Mouse (Mus musculus) Muller cell, postnatal 12 days (primary cell): ENCODE data around the gene Evl.
"Not testable (repeated sequence)": the region's sequence is repeated elsewhere in the genome, so short reads cannot be mapped to it uniquely, and the experiment has no call there.

Experiments
- DNase-seq: peaks from one replicate; pipeline ENCODE4 v3.0.0-alpha.2; 2015; ENCODE audit errors: inconsistent ontology term

Gene Evl

DNA sequence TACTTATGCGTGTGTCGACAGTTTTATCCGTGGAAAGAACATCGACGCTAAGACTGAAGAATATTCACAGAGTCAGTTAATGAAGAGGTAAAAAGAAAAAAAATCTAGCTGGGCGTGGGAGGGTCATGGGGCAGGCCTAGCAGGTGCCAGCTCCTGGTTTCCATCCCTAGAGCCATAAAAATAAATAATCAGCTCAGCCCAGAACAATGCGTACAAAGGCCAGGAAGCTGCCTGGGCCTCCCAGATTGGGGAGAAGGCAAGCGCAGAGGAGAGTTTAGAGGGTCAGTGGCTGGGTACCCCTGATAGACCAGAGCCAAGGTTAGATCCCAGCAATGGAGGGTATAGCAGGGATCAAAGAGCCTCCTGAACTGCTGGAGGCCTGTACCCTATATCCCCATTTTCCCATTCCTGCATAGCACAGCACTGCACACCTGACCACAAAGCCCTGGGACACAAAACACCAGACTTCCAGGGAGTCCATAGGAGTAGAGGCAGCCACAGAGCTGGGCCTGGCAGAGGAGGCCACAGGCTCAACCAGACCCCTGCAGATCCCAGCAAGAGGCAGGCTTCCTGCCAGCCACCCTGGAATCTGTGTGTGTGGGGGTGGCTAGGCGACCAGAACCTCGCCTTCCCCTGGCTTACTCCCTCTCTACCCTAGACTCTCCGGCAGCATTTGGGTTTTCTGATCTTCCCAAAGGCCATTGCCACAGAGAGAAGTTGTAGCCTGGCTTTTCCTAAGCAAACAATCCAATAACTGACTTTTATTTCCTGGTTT is 144.4 kb downstream of the Evl start:
- DNase-seq, result no peak

DNA sequence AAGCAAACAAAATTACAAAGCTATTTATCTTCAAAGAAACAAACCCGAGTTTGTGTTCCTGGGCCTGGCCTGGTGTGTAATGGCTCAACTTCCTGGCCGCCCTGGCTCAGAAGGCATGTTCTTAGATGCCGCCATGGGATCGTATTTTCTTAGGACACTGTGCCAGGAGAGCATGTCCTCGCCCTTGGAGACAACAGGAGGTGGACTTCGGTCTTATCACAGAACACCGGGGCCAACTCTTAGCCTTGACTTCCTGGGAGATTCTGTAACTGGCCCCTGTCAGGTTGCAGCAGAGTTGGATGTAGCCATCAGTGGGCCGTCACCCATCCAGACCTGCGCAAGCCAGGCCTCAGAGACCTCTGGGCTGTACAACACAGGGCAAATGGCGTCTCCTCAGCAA is 145.1 kb downstream of the Evl start:
- no peak for DNase-seq

DNA sequence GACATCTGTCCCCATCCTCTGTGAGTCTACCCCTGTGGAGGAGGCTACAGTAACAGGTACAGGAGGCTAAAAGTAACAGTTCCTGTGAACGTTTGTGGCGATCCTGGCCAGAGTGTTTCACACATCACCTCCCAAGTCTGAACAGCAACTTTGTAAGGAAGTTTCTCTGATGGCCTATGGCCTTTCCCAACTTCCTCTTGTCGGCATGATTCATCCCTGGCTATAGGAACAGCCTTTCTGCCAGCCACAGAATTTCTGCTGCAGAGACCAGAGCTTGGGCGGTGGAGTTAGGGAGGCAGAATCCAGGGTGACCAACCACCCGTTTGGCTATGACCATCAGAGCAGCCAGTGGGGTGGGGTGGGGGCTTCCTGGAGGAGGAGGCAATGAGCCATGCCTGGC is 145.5 kb downstream of the Evl start:
- DNase-seq, result no peak

DNA sequence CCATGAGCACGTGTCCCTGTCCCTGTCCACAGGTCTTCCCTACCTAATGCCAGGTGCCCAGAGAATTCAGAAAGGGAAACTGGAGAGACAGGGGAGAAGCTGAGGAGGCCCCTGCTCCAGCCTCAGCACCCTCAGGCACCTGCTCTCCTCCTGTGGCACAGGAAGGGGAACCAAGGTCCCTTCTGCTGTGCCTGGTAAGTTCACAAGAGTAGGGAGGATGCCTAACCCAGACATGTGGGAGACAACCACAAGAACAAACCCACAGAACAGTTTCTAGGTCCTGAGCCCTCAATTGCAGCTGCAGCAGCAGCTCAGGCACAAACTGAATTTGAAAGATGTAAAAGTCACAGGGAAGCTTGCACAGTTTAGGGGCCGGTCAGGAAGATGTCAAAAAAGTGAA is 146.7 kb downstream of the Evl start:
- no peak for DNase-seq

DNA sequence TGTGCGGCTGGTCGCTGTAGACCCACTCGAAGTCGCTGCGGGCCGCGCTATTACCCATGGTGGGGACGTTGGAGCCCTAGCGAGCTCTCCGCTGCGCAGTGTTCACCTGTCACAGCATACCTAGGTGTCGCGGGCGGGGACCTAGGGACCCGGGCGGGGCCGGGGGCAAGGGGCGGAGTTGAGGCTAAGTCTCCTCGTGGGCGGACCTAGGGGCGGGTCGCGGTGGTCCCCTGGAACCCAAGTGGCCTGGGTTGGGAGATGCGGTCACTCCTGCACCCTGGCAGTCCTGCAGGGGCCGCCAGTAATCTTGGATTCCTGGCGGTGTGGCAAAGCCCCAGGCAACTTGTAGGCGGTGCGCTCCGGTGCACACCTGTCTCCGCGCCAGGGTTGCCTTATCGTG is 147.7 kb downstream of the Evl start, which contains the start of gene Degs2:
Degs2 (minus strand) TSS at position 131 of the 400 bp plus-strand sequence.
- DNase-seq, result peak; percentile 32

DNA sequence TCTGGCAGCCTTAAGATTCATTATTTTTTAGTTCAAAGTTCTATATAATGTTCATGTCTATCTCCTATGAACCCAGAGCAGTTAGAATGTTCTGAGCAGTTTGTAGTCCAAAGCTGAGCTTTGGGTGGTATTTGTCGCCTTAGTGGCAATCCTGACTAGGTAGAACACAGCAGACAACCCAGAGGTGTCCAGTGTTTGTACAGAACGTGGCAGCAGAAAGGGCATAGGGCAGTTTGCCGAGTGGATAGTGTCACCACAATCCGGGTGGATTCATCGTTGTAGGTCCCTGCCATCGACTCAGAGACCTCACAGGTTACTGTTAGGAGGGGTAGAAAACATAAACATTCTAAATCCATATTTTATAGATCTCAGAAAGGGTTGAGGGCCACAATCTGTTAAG is 151.0 kb downstream of the Evl start:
- no peak for DNase-seq

DNA sequence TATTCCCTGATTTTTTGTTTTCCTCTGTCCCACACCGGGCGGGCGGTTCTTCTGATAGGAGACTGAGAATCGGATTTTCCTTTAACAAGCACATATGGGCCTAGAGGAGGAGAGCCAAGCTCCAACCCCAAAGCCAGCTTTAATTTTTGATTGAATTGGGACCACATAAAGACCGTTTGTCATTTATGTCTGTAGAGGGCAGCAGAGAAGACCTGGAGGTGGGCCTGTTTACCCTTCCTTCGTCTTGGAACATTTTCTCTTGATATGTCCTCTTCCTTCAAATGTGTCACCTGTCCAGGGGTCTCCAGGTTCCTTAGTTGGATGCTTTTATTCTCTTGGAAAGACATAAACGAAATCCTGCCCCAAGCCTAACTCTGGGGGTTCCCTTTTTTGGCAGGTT is 151.6 kb downstream of the Evl start:
- DNase-seq, result no peak

DNA sequence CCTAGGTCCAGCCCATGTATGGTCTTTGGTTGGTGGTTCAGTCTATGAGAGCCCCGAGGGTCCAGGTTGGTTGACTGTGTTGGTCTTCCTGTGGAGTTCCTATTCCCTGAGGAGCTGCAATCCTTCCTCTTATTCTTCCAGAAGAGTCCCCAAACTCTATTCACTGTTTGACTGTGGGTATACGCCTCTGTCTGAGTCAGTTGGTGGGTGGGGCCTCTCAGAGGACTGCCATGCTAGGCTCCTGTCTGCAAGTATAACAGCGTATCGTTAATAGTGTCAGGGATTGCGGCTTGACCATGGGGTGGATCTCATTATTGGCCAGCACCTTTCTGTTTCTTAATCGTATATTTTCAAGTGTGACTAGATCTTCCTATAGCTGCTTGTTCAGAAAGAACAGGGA is 154.9 kb downstream of the Evl start:
- no peak for DNase-seq

DNA sequence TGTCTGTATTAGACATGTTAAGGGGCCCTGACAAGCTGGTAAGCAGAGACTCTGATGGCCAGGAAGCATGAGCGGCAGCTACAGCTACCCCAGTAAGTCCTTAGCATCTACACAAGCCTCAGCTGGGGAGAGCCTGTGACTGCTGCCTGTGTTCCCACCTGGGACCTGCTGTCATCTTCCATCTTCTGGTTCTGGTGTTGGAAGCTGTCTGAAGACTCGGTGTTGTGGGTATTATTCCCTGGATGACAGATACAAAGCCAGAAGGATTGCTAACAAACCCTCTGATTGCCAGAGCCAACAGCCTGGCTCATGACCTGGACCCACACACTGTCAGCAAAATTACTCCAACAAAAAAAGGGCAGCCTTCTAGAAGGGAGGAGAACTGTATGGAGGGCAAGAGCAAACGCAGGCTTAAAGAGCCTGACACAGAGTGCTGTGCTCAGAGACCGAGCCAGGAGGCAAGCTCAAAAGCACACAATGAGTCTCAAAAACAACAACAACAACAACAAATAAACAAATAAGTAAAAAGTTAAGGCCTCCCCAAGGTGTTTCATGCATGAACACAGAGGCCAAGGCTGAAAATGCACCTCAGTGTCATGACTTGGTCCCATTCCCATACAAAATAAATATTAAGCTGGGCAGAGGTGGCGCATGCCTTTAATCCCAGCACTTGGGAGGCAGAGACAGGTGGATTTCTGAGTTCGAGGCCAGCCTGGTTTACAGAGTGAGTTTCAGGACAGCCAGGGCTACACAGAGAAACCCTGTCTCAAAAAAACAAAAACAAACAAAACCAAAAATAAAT is 155.6 kb downstream of the Evl start:
- DNase-seq, result no peak

DNA sequence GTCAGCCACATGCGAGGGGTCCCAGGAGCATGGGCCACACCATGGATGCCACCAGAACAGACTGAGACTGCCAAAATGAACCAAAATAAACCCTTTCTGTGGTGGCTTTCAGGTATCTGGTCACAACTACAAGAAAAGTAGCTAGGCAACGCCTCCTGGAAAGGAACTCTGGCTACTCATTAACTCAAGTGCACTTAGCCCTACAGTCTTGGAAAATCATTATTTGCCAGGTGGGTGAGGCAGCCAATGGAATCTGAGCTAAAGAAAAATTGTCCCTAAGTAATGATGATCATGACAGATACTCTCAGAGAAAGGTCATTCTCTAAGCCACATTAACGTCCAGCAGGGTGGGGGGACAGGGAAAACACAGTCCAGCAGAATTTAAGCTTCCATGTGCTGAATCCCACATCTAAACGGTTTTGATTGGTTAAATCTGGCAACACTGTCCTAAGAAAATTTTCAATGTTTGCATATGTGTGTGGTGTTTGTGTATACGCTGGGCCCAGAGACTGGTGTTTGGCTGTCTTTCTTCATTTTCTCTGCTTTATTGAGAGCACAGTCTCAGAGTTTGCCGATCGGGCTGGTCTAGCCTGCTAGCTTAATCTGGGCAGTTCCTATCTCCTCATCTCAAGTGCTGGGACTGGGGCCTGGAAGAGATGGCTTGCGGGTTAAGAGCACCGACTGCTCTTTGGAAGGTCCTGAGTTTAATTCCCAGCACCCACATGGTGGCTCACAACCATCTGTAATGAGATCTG is 156.5 kb downstream of the Evl start:
- DNase-seq, result no peak

DNA sequence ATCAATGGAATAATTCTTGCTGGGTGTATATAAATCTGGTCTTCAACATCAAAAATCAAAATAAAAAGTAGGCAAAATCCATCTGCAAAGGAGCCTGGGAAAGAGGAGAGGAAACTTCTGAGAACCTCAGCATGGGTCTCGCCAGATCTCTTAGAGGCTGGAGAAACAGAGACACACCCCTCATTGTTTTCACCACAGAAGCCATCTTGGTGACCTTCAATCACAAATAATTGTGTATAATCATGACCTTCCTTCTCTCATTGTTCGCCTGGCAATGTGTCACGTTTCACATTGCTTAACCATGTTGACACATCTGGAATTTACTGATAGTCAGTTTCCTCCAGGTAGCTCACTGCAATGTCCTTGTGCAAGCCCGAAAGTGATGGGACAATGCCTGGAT is 158.0 kb downstream of the Evl start:
- DNase-seq, result no peak

DNA sequence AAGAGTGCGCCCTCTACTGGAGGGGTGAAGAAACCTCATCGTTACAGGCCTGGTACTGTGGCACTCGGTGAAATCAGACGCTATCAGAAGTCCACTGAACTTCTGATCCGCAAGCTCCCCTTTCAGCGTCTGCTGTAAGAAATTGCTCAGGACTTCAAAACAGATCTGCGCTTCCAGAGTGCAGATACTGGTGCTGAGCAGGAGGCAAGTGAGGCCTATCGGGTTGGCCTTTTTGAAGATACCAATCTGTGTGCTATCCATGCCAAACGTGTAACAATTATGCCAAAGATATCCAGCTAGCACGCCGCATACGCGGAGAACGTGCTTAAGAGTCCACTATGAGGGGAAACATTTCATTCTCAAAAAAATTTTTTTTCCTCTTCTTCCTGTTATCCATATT is 159.5 kb downstream of the Evl start:
- DNase-seq, result not testable (repeated sequence)

DNA sequence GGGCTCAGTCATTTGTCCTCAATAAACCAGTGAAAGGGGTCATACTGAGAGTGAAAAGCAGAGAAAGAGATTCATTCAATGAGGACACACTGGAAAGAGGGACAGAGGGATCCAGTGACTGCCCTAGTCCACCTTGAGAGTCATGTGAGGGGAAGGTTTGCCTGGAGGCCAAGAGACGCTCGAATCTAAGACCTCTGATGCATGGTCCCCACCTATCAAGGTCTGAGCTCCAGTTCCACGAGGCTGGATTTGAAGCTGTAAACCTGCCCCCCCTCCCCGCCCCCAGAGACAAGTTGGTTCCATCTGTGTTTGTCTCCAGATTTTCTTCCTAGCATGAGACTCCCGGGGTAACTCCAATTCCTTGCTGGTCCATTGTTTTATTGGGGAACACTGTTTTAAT is 161.3 kb downstream of the Evl start:
- DNase-seq, result no peak

DNA sequence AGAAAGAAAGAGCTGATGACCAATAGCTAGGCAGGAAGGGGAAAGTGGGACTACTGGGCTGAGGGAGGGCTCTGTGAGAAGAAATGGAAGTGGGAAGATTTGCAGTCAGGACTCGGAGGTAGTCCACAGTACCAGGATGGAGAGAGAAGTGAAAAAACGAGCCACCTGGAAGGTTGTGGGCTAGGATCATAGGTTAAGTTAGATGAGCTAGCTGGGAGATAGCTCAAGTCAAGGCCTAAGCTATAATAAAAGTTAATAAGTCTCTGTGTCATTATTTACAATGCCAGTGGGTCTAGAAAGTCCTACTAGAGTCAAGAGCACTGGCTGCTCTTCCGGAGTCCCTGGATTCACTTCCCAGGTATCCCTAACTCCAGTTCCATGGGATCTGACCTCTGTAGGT is 164.0 kb downstream of the Evl start:
- DNase-seq, result no peak

DNA sequence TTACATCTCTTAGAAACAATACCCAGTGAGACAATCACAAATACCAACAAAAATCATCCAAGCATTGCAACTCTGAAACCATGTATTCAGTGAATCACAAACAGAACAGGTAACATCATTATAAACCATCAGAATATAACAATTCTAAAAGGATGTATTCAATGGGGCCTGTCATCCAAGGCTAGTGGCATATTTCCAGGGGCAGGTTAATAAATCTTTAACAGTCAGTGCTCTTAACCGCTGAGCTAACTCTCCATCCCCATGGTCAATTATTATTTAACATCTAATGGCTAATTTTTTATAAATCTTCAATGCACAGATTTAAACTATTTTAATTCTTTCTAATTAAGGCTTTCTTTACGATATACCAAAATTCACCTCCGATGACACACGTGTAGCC is 167.9 kb downstream of the Evl start:
- DNase-seq, result no peak

DNA sequence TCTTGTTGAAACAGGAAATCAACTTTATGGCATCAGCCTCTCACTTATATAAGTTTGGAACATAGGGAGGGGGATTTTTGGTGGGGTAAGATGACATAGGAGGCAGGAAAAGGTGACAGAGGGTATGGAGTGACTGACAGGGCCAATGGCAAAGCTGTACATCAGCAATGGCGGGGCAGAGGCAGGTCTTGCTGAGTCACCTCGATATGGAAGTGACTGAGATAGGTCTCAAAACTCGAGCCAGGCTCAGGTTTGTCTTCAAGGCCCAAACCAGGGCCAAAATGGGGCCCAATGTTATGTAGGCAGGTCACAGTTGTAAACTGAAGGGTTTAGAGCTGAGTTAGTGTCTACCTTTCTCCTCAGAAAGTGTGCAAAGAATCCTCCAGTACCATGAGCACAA is 169.3 kb downstream of the Evl start:
- DNase-seq, result no peak

DNA sequence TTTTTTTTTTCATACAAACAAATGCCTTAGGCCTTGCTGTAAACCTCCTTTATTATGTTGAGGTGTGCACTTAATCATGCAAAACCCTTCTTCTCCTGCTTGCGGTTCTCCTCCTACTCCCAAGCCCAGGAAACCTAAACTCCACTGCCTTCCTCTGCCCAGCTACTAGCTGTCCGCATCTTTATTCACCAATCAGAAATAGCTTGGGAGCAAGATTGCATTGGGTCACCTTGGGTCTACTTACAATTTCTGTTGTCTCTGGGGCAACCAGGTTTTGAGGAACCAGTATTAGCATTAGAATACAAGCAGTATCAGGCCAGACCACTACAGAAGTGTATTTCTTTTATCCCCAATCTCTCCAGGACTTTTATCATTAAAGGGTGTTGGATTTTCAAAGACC is 179.9 kb downstream of the Evl start:
- DNase-seq, result no peak

DNA sequence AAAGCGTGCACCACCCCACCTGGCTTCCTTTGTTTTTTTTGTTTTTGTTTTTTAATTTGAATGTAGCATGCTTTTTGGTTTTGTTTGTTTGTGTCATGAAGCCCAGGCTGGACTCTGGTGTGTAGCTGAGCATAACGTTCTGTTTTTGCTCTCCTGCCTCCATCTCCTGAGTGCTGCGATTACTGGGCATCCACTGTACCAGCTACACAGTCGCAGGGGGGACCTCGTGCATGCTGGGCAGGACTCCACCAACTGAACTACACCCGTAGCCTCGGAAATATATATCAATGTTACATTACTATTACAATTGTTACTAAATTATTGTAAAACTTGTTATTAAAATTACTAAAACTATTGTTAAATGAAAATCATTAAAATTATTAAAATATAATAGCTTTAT is 183.3 kb downstream of the Evl start:
- DNase-seq, result no peak
